Mouse (Mus musculus) lung, adult 2 months (tissue): ENCODE measurements around the gene Myh10.

Experiments used
- CTCF ChIP-seq: fragments of 200-500 bp; IDR thresholded peaks from 2 replicates; pipeline ENCODE4 v1.5.1; 2011; ENCODE audit warnings: mild to moderate bottlenecking, low read length, control low read depth; ENCODE audit not compliant: insufficient read depth
- POLR2A ChIP-seq: fragments of 200-500 bp; IDR thresholded peaks from 2 replicates; pipeline ENCODE4 v1.6.1; 2011; ENCODE audit warnings: low read depth, mild to moderate bottlenecking, control low read depth, low read length, borderline replicate concordance; ENCODE audit errors: extremely low read depth

DNA sequence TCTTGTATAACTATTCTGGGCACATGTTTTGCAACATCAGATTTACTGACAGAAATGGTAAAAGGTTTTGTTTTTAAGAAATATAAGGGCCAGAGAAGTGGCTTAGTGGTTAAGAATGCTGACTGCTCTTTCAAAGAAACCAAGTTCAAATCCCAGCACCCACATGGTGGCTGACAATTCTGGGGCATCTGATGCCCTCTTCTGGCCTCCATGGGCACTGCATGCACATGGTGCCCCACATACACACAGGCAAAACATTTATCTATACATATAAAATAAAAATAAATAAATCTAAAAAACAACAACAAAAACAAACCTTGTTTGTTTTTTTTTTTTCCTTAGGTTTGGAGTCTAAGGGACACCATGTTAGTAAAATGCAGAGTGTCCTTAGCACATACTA, 32.8 kb downstream of the Myh10 start:
- TF ChIP-seq CTCF (peak; percentile 62), POLR2A (no peak)
